Mouse (Mus musculus) olfactory bulb, adult 2 months (tissue): ENCODE results near the gene Slc47a1. TPM values are rescaled to one million over a fixed set of nuclear protein-coding genes. Genes with fewer than 3 reads are reported as not detected.
"Not testable (repeated sequence)": the region's sequence is repeated elsewhere in the genome, so short reads cannot be mapped to it uniquely, and the experiment has no call there.

Experiments
- H3K27ac ChIP-seq: fragments of 200-500 bp; 2 replicates; pipeline ENCODE4 v1.5.1; 2012; ENCODE audit warnings: low read depth, low read length; ENCODE audit not compliant: insufficient read depth
- H3K4me1 ChIP-seq: fragments of 200-500 bp; 2 replicates; pipeline ENCODE4 v1.6.1; 2012; ENCODE audit warnings: low read length; ENCODE audit not compliant: control insufficient read depth, insufficient read depth
- H3K4me3 ChIP-seq: fragments of 200-500 bp; 2 replicates; pipeline ENCODE4 v1.5.1; 2012; ENCODE audit warnings: mild to moderate bottlenecking, low read depth, low read length, moderate library complexity; ENCODE audit not compliant: insufficient read depth
- CTCF ChIP-seq: fragments of 200-500 bp; IDR thresholded peaks from 2 replicates; pipeline ENCODE4 v1.5.1; 2012; ENCODE audit warnings: low read depth, mild to moderate bottlenecking, low read length, moderate library complexity; ENCODE audit not compliant: insufficient read depth
- POLR2A ChIP-seq: fragments of 200-500 bp; IDR thresholded peaks from 2 replicates; pipeline ENCODE4 v1.6.1; 2012; ENCODE audit warnings: mild to moderate bottlenecking, low read depth, low read length, moderate library complexity; ENCODE audit not compliant: insufficient read depth
- WGBS: fragments of 180-500 bp; shearing (Covaris S2); methylation state at CpG from one replicate; pipeline ENCODE4 v1.1.7; 2018; 5-methylcytosine and 5-hydroxymethylcytosine counted together
- polyA plus RNA-seq: library from polyadenylated mRNA; stranded (reverse); fragments of >200 nt; gene quantifications from 2 replicates; pipeline ENCODE4 v1.2.4, GENCODE M21; 2012; ENCODE audit warnings: low replicate concordance; ENCODE audit not compliant: missing spikeins, insufficient read depth, insufficient read length

The Slc47a1 gene
- polyA plus RNA-seq, 1 experiment, result not detected

GRCm38 (mm10) chr11:61410129-61410528 lies 32.0 kb upstream of the Slc47a1 start:
- WGBS, result 0% methylated on average over 1 of the region's 1 CpGs
- H3K27ac ChIP-seq, result no peak overlapping the region
- H3K4me3 ChIP-seq, result no peak overlapping the region
- TF ChIP-seq POLR2A, result no peak
- peak; percentile 51 for TF ChIP-seq CTCF
- no peaks in the 10 kb centered on the region for H3K4me1 ChIP-seq

- WGBS, result 16% methylated on average over 3 of the region's 3 CpGs
- TF ChIP-seq POLR2A, result no peak
- TF ChIP-seq CTCF, result no peak
- Histone ChIP-seq H3K27ac (no peak overlapping the region), H3K4me1 (no peaks in the 10 kb centered on the region), H3K4me3 (no peak overlapping the region)
These were observed 30.9 kb upstream of the Slc47a1 start for GRCm38 (mm10) chr11:61409051-61409450.

GRCm38 (mm10) chr11:61408184-61409027 lies 30.3 kb upstream of the Slc47a1 start:
- TF ChIP-seq CTCF (no peak), POLR2A (peak; percentile 27; the same call in 1 of the 2 replicates)
- H3K4me1 ChIP-seq, result no peaks in the 10 kb centered on the region
- under 1% methylated on average over 64 of the region's 64 CpGs for WGBS
- H3K27ac ChIP-seq, result peak overlapping the region; percentile 98
- H3K4me3 ChIP-seq, result peak overlapping the region; percentile 77

- no peaks in the 10 kb centered on the region for H3K4me1 ChIP-seq
- TF ChIP-seq POLR2A (no peak; the same call in 1 of the 2 replicates), CTCF (peak; percentile 37; the same call in 1 of the 2 replicates)
- under 1% methylated on average over 39 of the region's 39 CpGs for WGBS
- H3K4me3 ChIP-seq, result peak overlapping the region; percentile 77
- H3K27ac ChIP-seq, result peak overlapping the region; percentile 98
These were observed 29.6 kb upstream of the Slc47a1 start for GRCm38 (mm10) chr11:61407638-61408183.

DNA sequence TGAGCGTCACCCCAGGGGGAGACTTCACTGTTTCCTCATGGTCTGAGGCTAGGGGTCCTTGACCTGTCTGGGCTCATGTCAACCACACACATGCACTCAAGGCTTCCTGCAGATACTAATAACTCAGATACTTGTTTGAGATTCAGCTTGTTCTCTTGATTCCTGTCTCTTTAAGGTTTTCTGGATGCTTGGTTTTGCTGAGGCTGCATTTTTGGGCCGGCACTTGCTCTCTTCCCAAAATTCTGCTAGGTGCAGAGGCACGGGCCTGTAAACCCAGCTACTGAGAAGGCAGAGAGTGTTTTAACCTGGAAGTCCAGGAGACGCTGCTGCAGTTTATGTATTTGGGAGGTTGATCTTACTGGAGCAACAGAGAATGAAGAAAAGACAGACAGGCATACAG lies 23.6 kb upstream of the Slc47a1 start:
- H3K4me3 ChIP-seq, result no peak overlapping the region
- no peak overlapping the region for H3K27ac ChIP-seq
- TF ChIP-seq CTCF (no peak), POLR2A (no peak)
- 87% methylated on average over 4 of the region's 4 CpGs for WGBS
- H3K4me1 ChIP-seq, result no peaks in the 10 kb centered on the region

- Histone ChIP-seq H3K4me1 (no peaks in the 10 kb centered on the region), H3K4me3 (no peak overlapping the region), H3K27ac (no peak overlapping the region)
- TF ChIP-seq POLR2A (no peak), CTCF (no peak)
- 85% methylated on average over 8 of the region's 8 CpGs for WGBS
These were observed 22.7 kb upstream of the Slc47a1 start for GRCm38 (mm10) chr11:61400681-61401346.

GRCm38 (mm10) chr11:61397423-61398043 lies 19.4 kb upstream of the Slc47a1 start:
- H3K4me1 ChIP-seq, H3K4me3 ChIP-seq, H3K27ac ChIP-seq: not testable (repeated sequence)
- 96% methylated on average over 18 of the region's 18 CpGs for WGBS

- TF ChIP-seq CTCF, result no peak
- no peak for TF ChIP-seq POLR2A
- Histone ChIP-seq H3K4me3 (no peak overlapping the region), H3K27ac (no peak overlapping the region), H3K4me1 (peaks cover 3% of the 10 kb centered on the region; the same call in 1 of the 2 replicates)
- WGBS, result 89% methylated on average over 4 of the region's 4 CpGs
These were observed 10.8 kb upstream of the Slc47a1 start for GRCm38 (mm10) chr11:61388936-61389335.
